Mouse (Mus musculus): ENCODE results near the gene Stox2.

The Stox2 gene

GRCm38 (mm10) chr8:47289641-47290040 is 156.5 kb downstream of the Stox2 start:
- no peak for DNase-seq (ENCODE audit: low spot score in 2 of 2)

- peak; percentile 32 to 64 for DNase-seq (ENCODE audit: low spot score in 2 of 2)
Measured at GRCm38 (mm10) chr8:47288866-47289541, 157.2 kb downstream of the Stox2 start.

- peak in 1 of 2 experiments; percentile 31 for DNase-seq (ENCODE audit: low spot score in 2 of 2)
Measured at GRCm38 (mm10) chr8:47288131-47288865, 157.9 kb downstream of the Stox2 start.

- DNase-seq (ENCODE audit: low spot score in 2 of 2) = peak in 1 of 2 experiments; percentile 7
Measured at GRCm38 (mm10) chr8:47287641-47288130, 158.5 kb downstream of the Stox2 start.

- no peak for DNase-seq (ENCODE audit: low spot score in 2 of 2)
Measured at GRCm38 (mm10) chr8:47287201-47287621, 159.0 kb downstream of the Stox2 start.

- no peak for DNase-seq (ENCODE audit: low spot score in 2 of 2)
Measured at GRCm38 (mm10) chr8:47286081-47286700, 160.0 kb downstream of the Stox2 start.

GRCm38 (mm10) chr8:47285435-47285834 is 160.7 kb downstream of the Stox2 start:
- no peak for DNase-seq (ENCODE audit: low spot score in 2 of 2)

- no peak for DNase-seq (ENCODE audit: low spot score in 2 of 2)
Measured at GRCm38 (mm10) chr8:47284329-47285326, 161.5 kb downstream of the Stox2 start.

GRCm38 (mm10) chr8:47279898-47280297 is 166.3 kb downstream of the Stox2 start:
- no peak for DNase-seq (ENCODE audit: low spot score in 2 of 2)

- no peak for DNase-seq (ENCODE audit: low spot score in 2 of 2)
Measured at GRCm38 (mm10) chr8:47278211-47278610, 168.0 kb downstream of the Stox2 start.

- DNase-seq (ENCODE audit: low spot score in 2 of 2) = no peak
Measured at GRCm38 (mm10) chr8:47268931-47269330, 177.2 kb downstream of the Stox2 start.

- no peak for DNase-seq (ENCODE audit: low spot score in 2 of 2)
Measured at GRCm38 (mm10) chr8:47268062-47268822, 177.9 kb downstream of the Stox2 start.

GRCm38 (mm10) chr8:47263070-47263843 is 182.9 kb downstream of the Stox2 start:
- no peak for DNase-seq (ENCODE audit: low spot score in 2 of 2)

GRCm38 (mm10) chr8:47260751-47261474 is 185.2 kb downstream of the Stox2 start:
- no peak for DNase-seq (ENCODE audit: low spot score in 2 of 2)

- DNase-seq (ENCODE audit: low spot score in 2 of 2) = no peak
Measured at GRCm38 (mm10) chr8:47250832-47251231, 195.3 kb downstream of the Stox2 start.

- DNase-seq (ENCODE audit: low spot score in 2 of 2) = no peak
Measured at GRCm38 (mm10) chr8:47245116-47245515, 201.0 kb downstream of the Stox2 start.

- no peak for DNase-seq (ENCODE audit: low spot score in 2 of 2)
Measured at GRCm38 (mm10) chr8:47244202-47244601, 202.0 kb downstream of the Stox2 start.

- no peak for DNase-seq (ENCODE audit: low spot score in 2 of 2)
Measured at GRCm38 (mm10) chr8:47243631-47244030, 202.5 kb downstream of the Stox2 start.

- DNase-seq (ENCODE audit: low spot score in 2 of 2) = no peak
Measured at GRCm38 (mm10) chr8:47243016-47243630, 203.0 kb downstream of the Stox2 start.

All from urinary bladder, postnatal 36 days (tissue).